Mouse (Mus musculus): ENCODE results near the gene Clec4b2.
"Not testable (repeated sequence)": the region's sequence is repeated elsewhere in the genome, so short reads cannot be mapped to it uniquely, and the experiment has no call there.

Gene Clec4b2

GRCm38 (mm10) chr6:123172593-123172992, at the start of gene Clec4b2:
TSS of gene Clec4b2 (plus strand) at chr6:123172893.
- no peak for ATAC-seq (ENCODE audit: insufficient number of reproducible peaks, low FRiP score, low TSS enrichment)

DNA sequence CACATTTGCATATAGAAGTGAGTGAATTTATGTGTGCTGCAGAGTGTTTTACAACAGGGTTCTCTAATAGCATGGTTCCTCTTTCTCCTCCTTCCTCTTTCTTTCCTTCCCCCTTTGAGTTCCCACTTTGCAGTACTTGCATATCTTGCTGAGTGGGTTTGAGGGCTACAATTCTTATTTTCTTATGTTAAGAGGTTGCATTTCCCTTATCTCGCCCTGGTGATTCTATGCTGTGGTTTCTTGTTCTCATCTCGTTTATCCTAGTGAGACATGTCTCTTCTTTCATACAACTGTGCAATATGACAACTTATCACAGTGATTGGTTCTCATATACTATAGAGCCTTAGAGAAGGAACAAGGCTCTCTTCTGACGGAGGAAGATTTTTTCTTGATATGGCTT, 49.5 kb upstream of the Clec4b2 start:
- no peak for ATAC-seq (ENCODE audit: insufficient number of reproducible peaks, low FRiP score, low TSS enrichment)

- ATAC-seq (ENCODE audit: insufficient number of reproducible peaks, low FRiP score, low TSS enrichment) = no peak
These were observed 45.5 kb upstream of the Clec4b2 start for GRCm38 (mm10) chr6:123127173-123127572.

GRCm38 (mm10) chr6:123137766-123138526, 34.7 kb upstream of the Clec4b2 start:
- not testable (repeated sequence) for ATAC-seq (ENCODE audit: insufficient number of reproducible peaks, low FRiP score, low TSS enrichment)

- no peak for ATAC-seq (ENCODE audit: insufficient number of reproducible peaks, low FRiP score, low TSS enrichment)
These were observed 2.6 kb upstream of the Clec4b2 start for GRCm38 (mm10) chr6:123170106-123170505.

DNA sequence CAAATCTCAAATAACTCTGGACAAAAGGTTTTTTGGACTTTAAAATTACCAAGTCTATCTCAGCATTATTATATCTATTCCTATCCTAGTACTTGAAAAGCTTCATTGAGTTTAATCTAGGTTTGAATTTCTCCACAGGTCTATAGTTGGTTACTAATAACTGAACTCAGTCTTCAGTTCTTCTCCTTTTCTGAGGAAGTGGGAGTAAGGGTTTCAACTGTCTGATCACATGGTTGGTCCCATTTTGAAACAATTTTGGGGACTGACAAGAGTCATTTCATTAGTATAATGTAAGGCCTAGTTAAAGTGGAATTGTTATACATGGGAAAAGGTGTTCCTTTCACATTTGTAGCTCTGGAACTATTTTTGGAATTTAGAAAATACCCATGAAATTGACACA, 1.7 kb upstream of the Clec4b2 start:
- ATAC-seq (ENCODE audit: insufficient number of reproducible peaks, low FRiP score, low TSS enrichment) = no peak

DNA sequence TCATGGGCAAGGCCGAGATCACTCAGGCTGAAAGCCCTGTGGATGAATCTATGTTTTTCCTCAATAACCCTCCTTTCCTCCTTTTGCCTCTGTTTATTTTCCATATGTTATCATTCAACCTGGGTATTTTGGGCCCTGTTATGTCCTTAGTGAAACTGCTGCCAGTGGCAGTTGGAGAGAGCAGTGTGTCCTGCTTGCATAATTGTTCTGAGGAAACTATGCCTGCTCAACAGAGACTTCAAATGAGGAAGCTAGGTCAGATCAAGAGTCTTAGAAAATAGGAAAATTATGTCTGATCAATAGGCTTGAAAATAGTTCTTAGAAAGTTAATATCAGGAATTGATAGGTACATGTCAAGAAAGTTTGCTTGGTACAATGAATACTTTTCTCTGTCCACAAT, 2.9 kb downstream of the Clec4b2 start:
- no peak for ATAC-seq (ENCODE audit: insufficient number of reproducible peaks, low FRiP score, low TSS enrichment)

DNA sequence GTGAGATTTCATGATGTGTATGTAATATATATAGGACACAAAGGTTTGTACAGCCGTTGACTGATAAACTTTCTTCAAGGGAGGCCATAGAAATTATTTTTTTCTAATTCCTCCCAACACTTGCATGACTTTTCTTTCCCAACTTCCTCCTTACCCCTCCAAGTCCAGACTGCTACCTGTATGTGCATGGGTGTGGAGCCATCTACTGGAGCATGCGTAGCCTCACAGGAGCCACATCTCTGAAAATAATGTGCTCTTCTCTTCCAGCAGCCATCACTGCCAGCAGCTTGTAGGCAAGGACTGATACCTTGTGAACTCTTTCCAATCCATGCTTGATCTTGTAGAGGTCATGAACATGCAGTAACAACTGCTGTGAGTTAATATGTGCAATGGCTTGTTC, 12.2 kb downstream of the Clec4b2 start:
- ATAC-seq (ENCODE audit: insufficient number of reproducible peaks, low FRiP score, low TSS enrichment) = not testable (repeated sequence)

- no peak for ATAC-seq (ENCODE audit: insufficient number of reproducible peaks, low FRiP score, low TSS enrichment)
These were observed 34.7 kb downstream of the Clec4b2 start for GRCm38 (mm10) chr6:123207187-123208076.

DNA sequence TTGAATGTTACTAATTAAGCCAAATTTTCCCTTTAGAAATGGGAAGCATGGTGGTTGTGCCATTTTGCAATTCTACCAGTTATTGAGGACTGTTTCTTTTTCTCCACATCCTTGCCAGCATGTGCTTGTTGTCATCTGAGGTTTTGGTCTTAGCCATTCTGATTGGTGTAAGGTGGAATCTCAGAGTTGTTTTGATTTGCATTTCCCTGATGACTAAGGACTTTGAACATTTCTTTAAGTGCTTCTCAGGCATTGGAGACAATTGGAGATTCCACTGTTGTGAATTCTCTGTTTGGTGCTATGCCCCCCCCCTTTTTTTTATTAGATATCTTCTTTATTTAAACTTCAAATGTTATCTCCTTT, 35.4 kb downstream of the Clec4b2 start:
- ATAC-seq (ENCODE audit: insufficient number of reproducible peaks, low FRiP score, low TSS enrichment) = not testable (repeated sequence)

- ATAC-seq (ENCODE audit: insufficient number of reproducible peaks, low FRiP score, low TSS enrichment) = no peak
These were observed 39.0 kb downstream of the Clec4b2 start for GRCm38 (mm10) chr6:123211726-123212125.

DNA sequence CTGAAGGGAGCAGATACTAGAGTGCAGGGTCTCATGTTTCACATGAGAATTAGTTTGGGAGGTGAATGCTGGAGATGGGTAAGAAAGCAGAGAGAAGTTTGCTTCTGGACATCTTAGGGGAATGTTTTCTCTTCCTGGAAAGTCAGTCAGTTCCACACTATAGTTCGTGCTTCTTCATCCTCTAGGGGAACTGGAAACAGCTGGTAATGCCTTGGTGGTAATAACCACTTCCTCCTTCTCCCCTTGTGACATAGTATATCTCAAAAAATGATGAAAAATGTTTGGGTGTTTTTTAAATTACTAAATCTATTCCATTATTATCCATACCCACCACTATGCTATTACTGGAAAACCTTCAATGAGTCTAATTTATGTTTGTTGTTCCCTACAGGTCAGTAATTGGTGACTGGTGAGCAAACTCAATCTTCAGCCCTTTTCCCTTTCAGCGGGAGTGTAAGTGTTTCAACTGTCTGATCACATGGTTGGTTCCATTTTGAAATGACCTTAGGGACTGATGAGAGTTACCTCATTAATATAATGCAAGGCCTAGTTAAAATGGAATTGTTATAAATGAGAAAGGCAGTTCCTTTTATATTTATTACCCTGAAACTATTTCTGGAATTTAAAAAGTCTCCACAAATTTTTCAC, 55.0 kb downstream of the Clec4b2 start:
- no peak for ATAC-seq (ENCODE audit: insufficient number of reproducible peaks, low FRiP score, low TSS enrichment)

DNA sequence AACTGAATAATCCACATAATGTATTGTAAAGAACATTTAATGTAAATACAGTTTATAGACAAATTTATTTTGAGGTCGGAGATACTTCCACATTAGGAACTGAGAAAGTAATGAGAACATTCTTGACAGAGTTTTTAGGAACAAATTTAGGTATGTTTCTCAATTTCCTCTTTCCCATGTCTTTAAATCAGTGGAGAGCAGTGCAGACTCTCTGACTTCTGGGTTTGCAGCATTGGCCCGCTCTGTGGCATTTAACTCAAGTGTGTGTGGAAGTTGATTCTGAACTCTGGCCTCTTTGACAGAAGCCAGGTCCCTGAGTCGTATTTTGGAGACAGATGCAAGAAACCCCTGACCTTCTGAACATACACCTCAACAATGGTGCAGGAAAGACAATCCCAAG, 57.0 kb downstream of the Clec4b2 start, which contains the start of gene Clec4n:
Gene Clec4n, plus strand, starts transcription at position 200 of the 400 bp plus-strand sequence.
- no peak for ATAC-seq (ENCODE audit: insufficient number of reproducible peaks, low FRiP score, low TSS enrichment)

- ATAC-seq (ENCODE audit: insufficient number of reproducible peaks, low FRiP score, low TSS enrichment) = no peak
These were observed 58.5 kb downstream of the Clec4b2 start for GRCm38 (mm10) chr6:123231149-123231548.

- ATAC-seq (ENCODE audit: insufficient number of reproducible peaks, low FRiP score, low TSS enrichment) = no peak
These were observed 64.9 kb downstream of the Clec4b2 start for GRCm38 (mm10) chr6:123237582-123237981.

DNA sequence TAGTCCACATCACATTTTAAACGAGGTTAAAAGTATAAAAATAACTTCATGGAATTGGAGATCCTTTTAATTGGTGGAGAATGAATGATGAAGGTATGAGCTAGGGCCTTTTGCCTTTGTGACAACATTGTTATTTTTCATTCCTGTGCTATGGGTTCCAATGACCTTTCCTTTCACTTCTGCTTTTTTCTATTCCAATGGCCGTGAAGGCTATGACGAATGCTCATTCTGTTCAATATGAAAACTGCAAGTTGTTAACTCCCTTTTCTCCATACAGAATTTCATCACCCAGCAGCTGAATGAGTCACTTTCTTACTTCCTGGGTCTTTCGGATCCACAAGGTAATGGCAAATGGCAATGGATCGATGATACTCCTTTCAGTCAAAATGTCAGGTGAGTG, 71.5 kb downstream of the Clec4b2 start:
- no peak for ATAC-seq (ENCODE audit: insufficient number of reproducible peaks, low FRiP score, low TSS enrichment)

DNA sequence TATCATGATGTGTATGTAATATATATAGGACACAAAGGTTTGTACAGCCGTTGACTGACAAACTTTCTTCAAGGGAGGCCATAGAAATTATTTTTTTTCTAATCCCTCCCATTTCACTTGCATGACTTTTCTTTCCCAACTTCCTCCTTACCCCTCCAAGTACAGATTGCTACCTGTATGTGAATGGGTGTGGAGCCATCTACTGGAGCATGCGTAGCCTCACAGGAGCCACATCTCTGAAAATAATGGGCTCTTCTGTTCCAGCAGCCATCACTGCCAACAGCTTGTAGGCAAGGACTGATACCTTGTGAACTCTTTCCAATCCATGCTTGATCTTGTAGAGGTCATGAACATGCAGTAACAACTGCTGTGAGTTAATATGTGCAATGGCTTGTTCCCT, 76.2 kb downstream of the Clec4b2 start:
- ATAC-seq (ENCODE audit: insufficient number of reproducible peaks, low FRiP score, low TSS enrichment) = not testable (repeated sequence)

GRCm38 (mm10) chr6:123252735-123253134, 80.0 kb downstream of the Clec4b2 start:
- ATAC-seq (ENCODE audit: insufficient number of reproducible peaks, low FRiP score, low TSS enrichment) = no peak
